Mouse (Mus musculus) testis, adult 10 weeks (tissue): ENCODE measurements around the gene Tspan4. TPM values are rescaled to one million over a fixed set of nuclear protein-coding genes. Genes with fewer than 3 reads are reported as not detected.

Source experiments
- polyA plus RNA-seq: library from polyadenylated mRNA; stranded (reverse); fragments of 350-450 nt; fragmentation: Illumina TruSeq; extraction: RNeasy Lipid Tissue Mini Kit (QIAGEN cat#74804); gene quantifications from one replicate; pipeline ENCODE4 v1.2.3, GENCODE M21; 2014; ENCODE audit warnings: low read depth, low replicate concordance

Gene Tspan4
- polyA plus RNA-seq: 0.49 TPM

GRCm38 (mm10) chr7:141475011-141475804 is at the start of gene Tspan4, which contains the start of gene Polr2l:
Gene Tspan4, plus strand, starts transcription at chr7:141475240.
Gene Polr2l, minus strand, starts transcription at chr7:141475132.

GRCm38 (mm10) chr7:141429310-141429709 is 45.7 kb upstream of the Tspan4 start, which contains the start of gene Cend1:
Gene Cend1, minus strand, starts transcription at chr7:141429491.

GRCm38 (mm10) chr7:141437178-141438120 is 37.6 kb upstream of the Tspan4 start, which contains the start of gene Slc25a22:
Gene Slc25a22, minus strand, starts transcription at chr7:141437892.

GRCm38 (mm10) chr7:141443828-141444237 is 31.2 kb upstream of the Tspan4 start, which contains the start of gene Pidd1:
Gene Pidd1, minus strand, starts transcription at chr7:141444025.

GRCm38 (mm10) chr7:141447110-141447991 is 27.7 kb upstream of the Tspan4 start, which contains the start of gene Rplp2:
Gene Rplp2, plus strand, starts transcription at chr7:141447370.

GRCm38 (mm10) chr7:141454967-141455551 is 20.0 kb upstream of the Tspan4 start, which contains the start of gene Pnpla2:
Gene Pnpla2, plus strand, starts transcription at chr7:141455198.

GRCm38 (mm10) chr7:141460391-141461113 is 14.5 kb upstream of the Tspan4 start, which contains the start of gene Cracr2b:
Gene Cracr2b, plus strand, starts transcription at chr7:141461094.

GRCm38 (mm10) chr7:141467230-141468030 is 7.6 kb upstream of the Tspan4 start, which contains the start of gene Cd151:
Gene Cd151, plus strand, starts transcription at chr7:141467392.

GRCm38 (mm10) chr7:141539556-141540311 is 64.7 kb downstream of the Tspan4 start, which contains the start of gene Chid1:
Gene Chid1, minus strand, starts transcription at chr7:141539857.

Other genes with a start within 250 kb of the Tspan4 start
- gene Phrf1, start 246.5 kb upstream of the Tspan4 start, polyA plus RNA-seq: 24.6 TPM
- 2.1 TPM for gene Irf7, start 208.8 kb upstream of the Tspan4 start, polyA plus RNA-seq
- 1.5 TPM for gene Cdhr5, start 198.5 kb upstream of the Tspan4 start, polyA plus RNA-seq
- not detected for gene Sct, start 196.1 kb upstream of the Tspan4 start, polyA plus RNA-seq
- 1.1 TPM for gene Drd4, start 183.2 kb upstream of the Tspan4 start, polyA plus RNA-seq
- 1.2 TPM for gene Deaf1, start 147.6 kb upstream of the Tspan4 start, polyA plus RNA-seq
- gene Tmem80, start 147.5 kb upstream of the Tspan4 start, polyA plus RNA-seq: 15.0 TPM
- 0.34 TPM for gene Eps8l2, start 136.4 kb upstream of the Tspan4 start, polyA plus RNA-seq
- gene Taldo1, start 83.0 kb upstream of the Tspan4 start, polyA plus RNA-seq: 1.8 TPM
- gene Gatd1, start 61.1 kb upstream of the Tspan4 start, polyA plus RNA-seq: 3.7 TPM
- gene Cend1, start 45.7 kb upstream of the Tspan4 start, polyA plus RNA-seq: 0.18 TPM
- gene Slc25a22, start 37.3 kb upstream of the Tspan4 start, polyA plus RNA-seq: 0.14 TPM
- 0.48 TPM for gene Pidd1, start 31.2 kb upstream of the Tspan4 start, polyA plus RNA-seq
- 10.3 TPM for gene Rplp2, start 27.9 kb upstream of the Tspan4 start, polyA plus RNA-seq
- gene Pnpla2, start 20.0 kb upstream of the Tspan4 start, polyA plus RNA-seq: 14.7 TPM
- not detected for gene Cracr2b, start 14.1 kb upstream of the Tspan4 start, polyA plus RNA-seq
- gene Cd151, start 7.8 kb upstream of the Tspan4 start, polyA plus RNA-seq: 17.0 TPM
- 0.87 TPM for gene Polr2l, start 108 bp upstream of the Tspan4 start, polyA plus RNA-seq
- 12.1 TPM for gene Chid1, start 64.6 kb downstream of the Tspan4 start, polyA plus RNA-seq
- gene Ap2a2, start 86.9 kb downstream of the Tspan4 start, polyA plus RNA-seq: 22.2 TPM
- 0.18 TPM for gene Muc6, start 180.1 kb downstream of the Tspan4 start, polyA plus RNA-seq
- gene Muc2, start 215.1 kb downstream of the Tspan4 start, polyA plus RNA-seq: 0.17 TPM